Mouse (Mus musculus): Measurements from ENCODE around the gene Lrriq3.

GRCm38 (mm10) chr3:155180303-155180902, 87.2 kb downstream of the Lrriq3 start:
- TF ChIP-seq CTCF (IDR thresholded peaks at IDR 0.05) (no peak), POLR2A (IDR thresholded peaks at IDR 0.05; ENCODE audit: insufficient read depth, low read depth, low read length) (no peak)

Measured in heart, adult 2 months (tissue).